Mouse (Mus musculus) telencephalon, adult 2 months (tissue): Measurements from ENCODE around the gene Agxt2.

Source experiments
- DNase-seq: peaks from one replicate; pipeline ENCODE4 v3.0.0-alpha.2; 2011; ENCODE audit warnings: low read depth, low spot score

The Agxt2 gene

GRCm38 (mm10) chr15:10426545-10427266 lies 68.4 kb downstream of the Agxt2 start:
- peak; percentile 62 for DNase-seq

GRCm38 (mm10) chr15:10436893-10437292 lies 78.6 kb downstream of the Agxt2 start:
- DNase-seq: peak; percentile 36

- DNase-seq: no peak
Measured at GRCm38 (mm10) chr15:10439963-10440362, 81.6 kb downstream of the Agxt2 start.

- DNase-seq: no peak
Measured at GRCm38 (mm10) chr15:10441493-10441892, 83.2 kb downstream of the Agxt2 start.

GRCm38 (mm10) chr15:10442275-10442674 lies 83.9 kb downstream of the Agxt2 start:
- peak; percentile 31 for DNase-seq

GRCm38 (mm10) chr15:10447102-10447501 lies 88.8 kb downstream of the Agxt2 start:
- no peak for DNase-seq
